Mouse (Mus musculus): ENCODE measurements around the gene Mrpl48. TPM values are rescaled to one million over a fixed set of nuclear protein-coding genes. Genes with fewer than 3 reads are reported as not detected.

The Mrpl48 gene
- polyA plus RNA-seq, 1 experiment from 2014 or later = 78.9 TPM

DNA sequence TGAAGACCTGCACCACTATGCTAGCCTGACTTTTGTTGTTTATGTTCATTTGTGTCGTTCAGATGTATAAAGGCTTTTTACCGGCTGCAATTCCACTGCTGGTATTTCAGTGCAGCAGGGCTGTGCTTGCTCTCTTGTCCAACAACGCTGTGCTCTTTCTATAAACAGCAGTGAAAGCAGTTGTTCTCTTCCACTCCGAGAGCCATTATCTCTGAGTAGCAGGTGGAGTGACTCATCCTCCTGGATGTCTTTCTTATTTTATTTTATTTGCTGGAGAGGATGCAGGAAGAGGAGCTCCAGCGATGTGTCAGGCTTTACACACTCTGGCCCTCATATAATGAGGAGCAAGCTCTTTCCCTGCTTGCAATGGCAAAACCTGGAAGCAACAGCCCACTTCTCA lies 7.9 kb downstream of the Mrpl48 start:
- no peak overlapping the region for H3K4me3 ChIP-seq (ENCODE audit: low read depth, low read length)
- H3K9ac ChIP-seq (ENCODE audit: low read depth, low read length) = no peak overlapping the region
- no peaks in the 10 kb centered on the region for H3K36me3 ChIP-seq (ENCODE audit: control insufficient read depth, insufficient read depth, low read length)
- H3K4me1 ChIP-seq (replicated peaks; ENCODE audit: control insufficient read depth, insufficient read depth, low read length) = no peaks in the 10 kb centered on the region
- H3K4me2 ChIP-seq = no peak overlapping the region
- 0 out of 2 replicates have a peak, but pooled peaks cover 3% of the 10 kb centered on the region for H3K9me3 ChIP-seq (ENCODE audit: control insufficient read depth, low read length)
- WGBS = 56% methylated on average over 5 of the region's 5 CpGs
- no peak overlapping the region for H3K27ac ChIP-seq (ENCODE audit: low read depth, low read length)
- no peaks in the 10 kb centered on the region for H3K27me3 ChIP-seq (replicated peaks; ENCODE audit: control insufficient read depth, insufficient read depth, low read length)
- no peak for ATAC-seq (replicated peaks; ENCODE audit: low FRiP score)
- no peak for DNase-seq (ENCODE audit: low spot score)

GRCm38 (mm10) chr7:100593349-100593748 lies 14.8 kb downstream of the Mrpl48 start:
- H3K27ac ChIP-seq (ENCODE audit: low read depth, low read length) = no peak overlapping the region

DNA sequence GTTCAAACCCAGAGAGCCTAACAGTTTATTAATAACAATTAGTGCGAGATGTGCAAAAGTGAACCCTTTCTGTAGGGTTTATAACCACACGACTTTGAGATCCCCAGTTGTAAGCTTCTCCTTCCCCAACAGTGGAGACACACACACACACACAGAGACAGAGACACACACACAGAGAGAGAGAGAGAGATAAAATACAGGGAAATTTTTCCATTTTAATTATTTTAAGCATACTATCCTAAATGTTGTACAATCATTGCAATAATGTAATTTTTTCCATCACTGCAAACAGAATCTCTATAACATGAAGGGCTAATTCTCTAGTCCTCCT lies 16.6 kb downstream of the Mrpl48 start:
- no peaks in the 10 kb centered on the region for H3K9me3 ChIP-seq (ENCODE audit: control insufficient read depth, low read length)
- H3K27me3 ChIP-seq (replicated peaks; ENCODE audit: control insufficient read depth, insufficient read depth, low read length) = no peaks in the 10 kb centered on the region
- no peak overlapping the region for H3K27ac ChIP-seq (ENCODE audit: low read depth, low read length)
- no peak for DNase-seq (ENCODE audit: low spot score)
- H3K4me1 ChIP-seq (replicated peaks; ENCODE audit: control insufficient read depth, insufficient read depth, low read length) = no peaks in the 10 kb centered on the region
- H3K36me3 ChIP-seq (ENCODE audit: control insufficient read depth, insufficient read depth, low read length) = no peaks in the 10 kb centered on the region
- H3K9ac ChIP-seq (ENCODE audit: low read depth, low read length) = peak overlapping the region; percentile 74; the same call in 1 of the 2 replicates
- H3K4me3 ChIP-seq (ENCODE audit: low read depth, low read length) = peak overlapping the region; percentile 62
- peak overlapping the region; percentile 72 for H3K4me2 ChIP-seq
- 0 out of 2 replicates have a peak, but pooled peaks have one; percentile 3 for ATAC-seq (replicated peaks; ENCODE audit: low FRiP score)
- WGBS = 10% methylated on average over 2 of the region's 2 CpGs

More at GRCm38 (mm10) chr7:100593349-100593748, 14.8 kb downstream of the Mrpl48 start:
- Histone ChIP-seq H3K27me3 (replicated peaks; ENCODE audit: control insufficient read depth, insufficient read depth, low read length) (no peaks in the 10 kb centered on the region), H3K36me3 (ENCODE audit: control insufficient read depth, insufficient read depth, low read length) (no peaks in the 10 kb centered on the region), H3K4me2 (no peak overlapping the region), H3K4me1 (replicated peaks; ENCODE audit: control insufficient read depth, insufficient read depth, low read length) (no peaks in the 10 kb centered on the region), H3K9ac (ENCODE audit: low read depth, low read length) (no peak overlapping the region), H3K4me3 (ENCODE audit: low read depth, low read length) (no peak overlapping the region), H3K9me3 (ENCODE audit: control insufficient read depth, low read length) (no peaks in the 10 kb centered on the region)
- DNase-seq (ENCODE audit: low spot score) (no peak), ATAC-seq (replicated peaks; ENCODE audit: low FRiP score) (no peak)

- peak overlapping the region; percentile 72 for H3K4me2 ChIP-seq
- no peaks in the 10 kb centered on the region for H3K9me3 ChIP-seq (ENCODE audit: control insufficient read depth, low read length)
- peak overlapping the region; percentile 62 for H3K4me3 ChIP-seq (ENCODE audit: low read depth, low read length)
- no peaks in the 10 kb centered on the region for H3K36me3 ChIP-seq (ENCODE audit: control insufficient read depth, insufficient read depth, low read length)
- peak overlapping the region; percentile 74 for H3K9ac ChIP-seq (ENCODE audit: low read depth, low read length)
- WGBS = 0% methylated on average over 18 of the region's 20 CpGs
- ATAC-seq (replicated peaks; ENCODE audit: low FRiP score) = peak; percentile 93
- H3K4me1 ChIP-seq (replicated peaks; ENCODE audit: control insufficient read depth, insufficient read depth, low read length) = no peaks in the 10 kb centered on the region
- H3K27me3 ChIP-seq (replicated peaks; ENCODE audit: control insufficient read depth, insufficient read depth, low read length) = no peaks in the 10 kb centered on the region
- H3K27ac ChIP-seq (ENCODE audit: low read depth, low read length) = peak overlapping the region; percentile 75
- DNase-seq (ENCODE audit: low spot score) = peak; percentile 85
Observed at GRCm38 (mm10) chr7:100590845-100591521, 17.1 kb downstream of the Mrpl48 start.

GRCm38 (mm10) chr7:100590504-100590844 lies 17.6 kb downstream of the Mrpl48 start:
- 46% methylated on average over 7 of the region's 7 CpGs for WGBS
- no peaks in the 10 kb centered on the region for H3K36me3 ChIP-seq (ENCODE audit: control insufficient read depth, insufficient read depth, low read length)
- H3K27ac ChIP-seq (ENCODE audit: low read depth, low read length) = peak overlapping the region; percentile 75
- H3K9me3 ChIP-seq (ENCODE audit: control insufficient read depth, low read length) = no peaks in the 10 kb centered on the region
- no peaks in the 10 kb centered on the region for H3K4me1 ChIP-seq (replicated peaks; ENCODE audit: control insufficient read depth, insufficient read depth, low read length)
- peak overlapping the region; percentile 62 for H3K4me3 ChIP-seq (ENCODE audit: low read depth, low read length)
- H3K9ac ChIP-seq (ENCODE audit: low read depth, low read length) = peak overlapping the region; percentile 74
- ATAC-seq (replicated peaks; ENCODE audit: low FRiP score) = no peak
- DNase-seq (ENCODE audit: low spot score) = no peak
- no peaks in the 10 kb centered on the region for H3K27me3 ChIP-seq (replicated peaks; ENCODE audit: control insufficient read depth, insufficient read depth, low read length)
- H3K4me2 ChIP-seq = peak overlapping the region; percentile 72

DNA sequence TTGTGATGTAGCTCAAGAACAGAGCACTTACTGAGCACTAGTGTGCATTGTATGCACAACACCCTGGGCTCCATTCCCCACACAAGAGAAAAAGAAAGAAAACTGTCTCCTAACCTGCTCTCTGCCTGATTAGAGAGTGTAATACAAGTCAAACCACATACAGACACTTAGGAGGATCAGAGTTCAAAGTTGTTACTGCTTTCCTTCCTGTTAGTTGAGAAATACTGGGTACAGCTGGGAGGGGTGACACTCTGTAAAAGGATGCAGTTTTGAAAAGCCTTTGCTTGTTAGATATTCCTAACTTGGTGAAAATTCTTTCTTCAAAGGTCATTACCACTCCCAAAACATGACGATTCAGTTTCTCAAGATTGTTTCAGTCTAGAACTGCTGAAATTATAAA lies 18.3 kb downstream of the Mrpl48 start:
- no peak for DNase-seq (ENCODE audit: low spot score)
- Histone ChIP-seq H3K27me3 (replicated peaks; ENCODE audit: control insufficient read depth, insufficient read depth, low read length) (no peaks in the 10 kb centered on the region), H3K27ac (ENCODE audit: low read depth, low read length) (peak overlapping the region; percentile 29; the same call in 1 of the 2 replicates), H3K4me1 (replicated peaks; ENCODE audit: control insufficient read depth, insufficient read depth, low read length) (no peaks in the 10 kb centered on the region), H3K36me3 (ENCODE audit: control insufficient read depth, insufficient read depth, low read length) (no peaks in the 10 kb centered on the region), H3K4me2 (no peak overlapping the region), H3K9me3 (ENCODE audit: control insufficient read depth, low read length) (no peaks in the 10 kb centered on the region), H3K9ac (ENCODE audit: low read depth, low read length) (no peak overlapping the region), H3K4me3 (ENCODE audit: low read depth, low read length) (no peak overlapping the region)
- ATAC-seq (replicated peaks; ENCODE audit: low FRiP score) = no peak
- 68% methylated on average over 1 of the region's 1 CpGs for WGBS

- under 1% methylated on average over 31 of the region's 31 CpGs for WGBS
- peaks cover 7% of the 10 kb centered on the region; the same call in 1 of the 2 replicates for H3K4me1 ChIP-seq (replicated peaks; ENCODE audit: control insufficient read depth, insufficient read depth, low read length)
Observed at GRCm38 (mm10) chr7:100582727-100583236, 25.3 kb downstream of the Mrpl48 start.

GRCm38 (mm10) chr7:100582235-100582634 lies 25.9 kb downstream of the Mrpl48 start:
- no peaks in the 10 kb centered on the region for H3K27me3 ChIP-seq (replicated peaks; ENCODE audit: control insufficient read depth, insufficient read depth, low read length)
- H3K9ac ChIP-seq (ENCODE audit: low read depth, low read length) = peak overlapping the region; percentile 72; the same call in 1 of the 2 replicates
- DNase-seq (ENCODE audit: low spot score) (no peak), ATAC-seq (replicated peaks; ENCODE audit: low FRiP score) (no peak)
- 32% methylated on average over 7 of the region's 7 CpGs for WGBS
- no peaks in the 10 kb centered on the region for H3K36me3 ChIP-seq (ENCODE audit: control insufficient read depth, insufficient read depth, low read length)
- peak overlapping the region; percentile 57 for H3K4me3 ChIP-seq (ENCODE audit: low read depth, low read length)
- H3K9me3 ChIP-seq (ENCODE audit: control insufficient read depth, low read length) = no peaks in the 10 kb centered on the region
- H3K27ac ChIP-seq (ENCODE audit: low read depth, low read length) = no peak overlapping the region
- H3K4me1 ChIP-seq (replicated peaks; ENCODE audit: control insufficient read depth, insufficient read depth, low read length) = peaks cover 7% of the 10 kb centered on the region; the same call in 1 of the 2 replicates
- H3K4me2 ChIP-seq = peak overlapping the region; percentile 70

More at GRCm38 (mm10) chr7:100582727-100583236, 25.3 kb downstream of the Mrpl48 start:
- H3K9ac ChIP-seq (ENCODE audit: low read depth, low read length) = peak overlapping the region; percentile 72
- peak overlapping the region; percentile 57 for H3K4me3 ChIP-seq (ENCODE audit: low read depth, low read length)
- H3K4me2 ChIP-seq = peak overlapping the region; percentile 70
- DNase-seq (ENCODE audit: low spot score) (peak; percentile 91), ATAC-seq (replicated peaks; ENCODE audit: low FRiP score) (peak; percentile 91)
- H3K36me3 ChIP-seq (ENCODE audit: control insufficient read depth, insufficient read depth, low read length) = no peaks in the 10 kb centered on the region
- no peaks in the 10 kb centered on the region for H3K9me3 ChIP-seq (ENCODE audit: control insufficient read depth, low read length)
- H3K27me3 ChIP-seq (replicated peaks; ENCODE audit: control insufficient read depth, insufficient read depth, low read length) = no peaks in the 10 kb centered on the region
- H3K27ac ChIP-seq (ENCODE audit: low read depth, low read length) = peak overlapping the region; percentile 40; the same call in 1 of the 2 replicates

- Histone ChIP-seq H3K27me3 (replicated peaks; ENCODE audit: control insufficient read depth, insufficient read depth, low read length) (no peaks in the 10 kb centered on the region), H3K27ac (ENCODE audit: low read depth, low read length) (no peak overlapping the region), H3K4me1 (replicated peaks; ENCODE audit: control insufficient read depth, insufficient read depth, low read length) (peaks cover 7% of the 10 kb centered on the region; the same call in 1 of the 2 replicates), H3K4me2 (no peak overlapping the region), H3K9me3 (ENCODE audit: control insufficient read depth, low read length) (no peaks in the 10 kb centered on the region), H3K36me3 (ENCODE audit: control insufficient read depth, insufficient read depth, low read length) (no peaks in the 10 kb centered on the region), H3K9ac (ENCODE audit: low read depth, low read length) (no peak overlapping the region), H3K4me3 (ENCODE audit: low read depth, low read length) (no peak overlapping the region)
- ATAC-seq (replicated peaks; ENCODE audit: low FRiP score) (no peak), DNase-seq (ENCODE audit: low spot score) (no peak)
- 77% methylated on average over 2 of the region's 2 CpGs for WGBS
Observed at GRCm38 (mm10) chr7:100578794-100579193, 29.3 kb downstream of the Mrpl48 start.

Measured in liver, embryonic 11.5 days (tissue).